Mouse (Mus musculus) hindbrain, embryonic 13.5 days (tissue): Measurements from ENCODE around the gene Natd1. TPM values are rescaled to one million over a fixed set of nuclear protein-coding genes. Genes with fewer than 3 reads are reported as not detected.

Experiments used
- polyA plus RNA-seq: library from polyadenylated mRNA; unstranded; fragments of >200 nt; fragmentation: Nextera tagmentation; extraction: Ambion mirVana; gene quantifications from 2 replicates; pipeline ENCODE4 v1.2.1, GENCODE M21; 2015

Gene Natd1
- polyA plus RNA-seq, 1 experiment from 2014 or later: 36.8 TPM

Other genes with a start within 250 kb of the Natd1 start
- gene Llgl1, start 215.0 kb downstream of the Natd1 start, polyA plus RNA-seq: 61.0 and 61.2 TPM in 2 replicates
- 64.7 and 68.2 TPM in 2 replicates for gene Flii, start 187.5 kb downstream of the Natd1 start, polyA plus RNA-seq
- gene Mief2, start 186.4 kb downstream of the Natd1 start, polyA plus RNA-seq: 21.2 and 22.4 TPM in 2 replicates
- gene Top3a, start 137.4 kb downstream of the Natd1 start, polyA plus RNA-seq: 10.3 and 10.4 TPM in 2 replicates
- 5.9 and 6.5 TPM in 2 replicates for gene Smcr8, start 137.2 kb downstream of the Natd1 start, polyA plus RNA-seq
- 7.9 and 12.2 TPM in 2 replicates for gene Shmt1, start 103.0 kb downstream of the Natd1 start, polyA plus RNA-seq
- 30.7 and 33.3 TPM in 2 replicates for gene Dhrs7b, start 84.1 kb downstream of the Natd1 start, polyA plus RNA-seq
- gene Tmem11, start 35.5 kb downstream of the Natd1 start, polyA plus RNA-seq: 54.9 and 55.3 TPM in 2 replicates
- gene Map2k3, start 17.3 kb upstream of the Natd1 start, polyA plus RNA-seq: 30.0 and 30.4 TPM in 2 replicates
- 3.5 and 3.8 TPM in 2 replicates for gene Kcnj12, start 107.8 kb upstream of the Natd1 start, polyA plus RNA-seq
- 1.1 and 1.3 TPM in 2 replicates for gene Tnfrsf13b, start 212.0 kb upstream of the Natd1 start, polyA plus RNA-seq